Mouse (Mus musculus) liver, adult 2 months (tissue): ENCODE results near the gene Igfbpl1.

ENCODE experiments used
- CTCF ChIP-seq: fragments of 200-500 bp; IDR thresholded peaks from 2 replicates; pipeline ENCODE4 v1.5.1; 2011; ENCODE audit warnings: low read depth, low read length, control low read depth
- POLR2A ChIP-seq: fragments of 200-500 bp; IDR thresholded peaks from 2 replicates; pipeline ENCODE4 v1.6.1; 2011; ENCODE audit warnings: low read length, control low read depth; ENCODE audit not compliant: insufficient read depth; ENCODE audit errors: extremely low read depth

- TF ChIP-seq CTCF, result no peak
- TF ChIP-seq POLR2A, result no peak
Observed at GRCm38 (mm10) chr4:45846263-45846662, 19.5 kb upstream of the Igfbpl1 start.
